Mouse (Mus musculus) liver, adult 2 months (tissue): Measurements from ENCODE around the gene Spns1.

Experiments used
- CTCF ChIP-seq: fragments of 200-500 bp; IDR thresholded peaks from 2 replicates; pipeline ENCODE4 v1.5.1; 2011; ENCODE audit warnings: low read depth, low read length, control low read depth
- POLR2A ChIP-seq: fragments of 200-500 bp; IDR thresholded peaks from 2 replicates; pipeline ENCODE4 v1.6.1; 2011; ENCODE audit warnings: low read length, control low read depth; ENCODE audit not compliant: insufficient read depth; ENCODE audit errors: extremely low read depth

GRCm38 (mm10) chr7:126355847-126356597 lies 21.2 kb downstream of the Spns1 start:
- TF ChIP-seq POLR2A (no peak), CTCF (no peak)
